Mouse (Mus musculus) embryonic fibroblast, embryonic 13.5 days (primary cell): Measurements from ENCODE around the gene Pklr.

Experiments used
- CTCF ChIP-seq: IDR thresholded peaks from 2 replicates; pipeline ENCODE4 v1.5.1; 2011; ENCODE audit warnings: mild to moderate bottlenecking, control low read depth, low read length, moderate library complexity, borderline replicate concordance; ENCODE audit not compliant: insufficient read depth
- POLR2A ChIP-seq: IDR thresholded peaks from 2 replicates; pipeline ENCODE4 v1.6.1; 2011; ENCODE audit warnings: low read depth, mild to moderate bottlenecking, control low read depth, low read length, moderate library complexity

- no peak for TF ChIP-seq CTCF
- TF ChIP-seq POLR2A: no peak
Measured at GRCm38 (mm10) chr3:89178107-89178385, 42.1 kb downstream of the Pklr start.
